Mouse (Mus musculus) forebrain, embryonic 16.5 days (tissue): ENCODE data around the gene Vmn2r7. TPM values are rescaled to one million over a fixed set of nuclear protein-coding genes. Genes with fewer than 3 reads are reported as not detected.
"Not testable (repeated sequence)": the region's sequence is repeated elsewhere in the genome, so short reads cannot be mapped to it uniquely, and the experiment has no call there.

ENCODE experiments used
- ATAC-seq: fragments of 200-750 bp; cut with Nextera tagmentation; 2 replicates; pipeline ENCODE4 v1.8.0; 2017; ENCODE audit warnings: mild to moderate bottlenecking, moderate library complexity
- H3K27ac ChIP-seq: fragments of 300-500 bp; sonication (generic); 2 replicates; pipeline ENCODE4 v1.5.1; 2014; ENCODE audit warnings: low read length, control low read depth
- H3K27me3 ChIP-seq: fragments of 300-500 bp; sonication (generic); replicated peaks from 2 replicates; pipeline ENCODE4 v1.6.1; 2014; ENCODE audit warnings: low read length; ENCODE audit not compliant: control insufficient read depth, insufficient read depth
- H3K36me3 ChIP-seq: fragments of 300-500 bp; sonication (generic); 2 replicates; pipeline ENCODE4 v1.6.1; 2014; ENCODE audit not compliant: control insufficient read depth, insufficient read depth
- H3K4me1 ChIP-seq: fragments of 300-500 bp; sonication (generic); replicated peaks from 2 replicates; pipeline ENCODE4 v1.6.1; 2014; ENCODE audit warnings: low read length; ENCODE audit not compliant: control insufficient read depth, insufficient read depth
- H3K4me2 ChIP-seq: fragments of 300-500 bp; sonication (generic); 2 replicates; pipeline ENCODE4 v1.6.1; 2014; ENCODE audit warnings: mild to moderate bottlenecking, low read length, control low read depth
- H3K4me3 ChIP-seq: fragments of 300-500 bp; sonication (generic); replicated peaks from 2 replicates; pipeline ENCODE4 v1.5.1; 2014; ENCODE audit warnings: mild to moderate bottlenecking, low read length, control low read depth
- H3K9ac ChIP-seq: fragments of 300-500 bp; sonication (generic); replicated peaks from 2 replicates; pipeline ENCODE4 v1.6.1; 2014; ENCODE audit warnings: low read depth, low read length, control low read depth
- H3K9me3 ChIP-seq: fragments of 300-500 bp; sonication (generic); 2 replicates; pipeline ENCODE4 v1.6.1; 2016; ENCODE audit warnings: low read length; ENCODE audit not compliant: control insufficient read depth
- WGBS: fragments of 180-500 bp; shearing (Covaris S2); extraction: QIAGEN DNeasy Blood & Tissue Kit; methylation state at CpG from one replicate; pipeline ENCODE4 v1.1.7; 2014; 5-methylcytosine and 5-hydroxymethylcytosine counted together
- polyA plus RNA-seq: library from polyadenylated mRNA; unstranded; fragments of >200 nt; fragmentation: Nextera tagmentation; extraction: Ambion mirVana; gene quantifications from 2 replicates; pipeline ENCODE4 v1.2.1, GENCODE M21; 2015

Gene Vmn2r7
- polyA plus RNA-seq, 1 experiment from 2014 or later = not detected

DNA sequence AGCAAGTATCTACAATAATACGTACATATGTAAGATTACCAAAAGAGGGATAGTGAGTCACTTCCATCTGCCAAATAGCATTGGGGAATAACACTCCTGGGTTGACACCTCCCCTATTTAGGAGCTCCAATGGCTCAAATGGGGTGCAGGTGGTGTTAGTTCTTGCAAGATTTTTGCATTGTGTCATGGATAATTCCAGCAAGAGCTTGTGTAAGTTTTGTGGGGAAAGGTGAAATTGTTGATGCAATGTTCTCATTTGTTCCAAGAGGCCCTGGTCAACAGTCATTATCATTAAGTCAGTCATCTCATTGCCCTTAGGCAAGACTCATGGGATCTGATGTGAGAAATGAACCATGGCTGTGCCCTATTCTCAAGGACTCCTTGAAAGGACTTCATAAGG lies 61.7 kb downstream of the Vmn2r7 start:
- Histone ChIP-seq H3K9me3 (no peaks in the 10 kb centered on the region), H3K4me3 (no peak overlapping the region), H3K4me1 (no peaks in the 10 kb centered on the region), H3K4me2 (no peak overlapping the region), H3K27me3 (no peaks in the 10 kb centered on the region), H3K36me3 (no peaks in the 10 kb centered on the region), H3K9ac (no peak overlapping the region), H3K27ac (no peak overlapping the region)
- 88% methylated on average over 1 of the region's 1 CpGs for WGBS
- no peak for ATAC-seq

DNA sequence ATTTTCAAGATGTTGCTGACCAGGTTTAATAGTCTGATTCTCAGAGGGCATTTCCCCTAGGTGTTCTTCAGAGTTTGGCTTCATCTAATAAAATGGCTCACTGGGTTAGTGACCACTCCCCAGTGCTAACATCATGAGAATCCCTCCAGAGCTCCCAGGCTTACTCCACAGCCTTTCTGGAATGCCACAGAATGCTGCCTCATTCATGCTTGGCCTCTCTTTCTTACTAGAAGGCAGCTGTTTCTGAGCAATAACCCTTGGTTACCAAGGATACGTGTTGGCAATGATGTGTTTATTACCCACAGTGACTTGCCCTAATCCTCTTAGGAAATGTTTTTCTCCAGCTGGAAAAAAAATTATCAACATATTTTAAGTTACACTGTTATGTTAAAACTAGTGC lies 72.4 kb downstream of the Vmn2r7 start:
- no peak overlapping the region for H3K27ac ChIP-seq
- WGBS = 54% methylated on average over 1 of the region's 1 CpGs
- ATAC-seq = no peak
- H3K9ac ChIP-seq = no peak overlapping the region
- H3K9me3 ChIP-seq = no peaks in the 10 kb centered on the region
- H3K27me3 ChIP-seq = no peaks in the 10 kb centered on the region
- no peaks in the 10 kb centered on the region for H3K36me3 ChIP-seq
- H3K4me3 ChIP-seq = no peak overlapping the region
- H3K4me1 ChIP-seq = no peaks in the 10 kb centered on the region
- no peak overlapping the region for H3K4me2 ChIP-seq

DNA sequence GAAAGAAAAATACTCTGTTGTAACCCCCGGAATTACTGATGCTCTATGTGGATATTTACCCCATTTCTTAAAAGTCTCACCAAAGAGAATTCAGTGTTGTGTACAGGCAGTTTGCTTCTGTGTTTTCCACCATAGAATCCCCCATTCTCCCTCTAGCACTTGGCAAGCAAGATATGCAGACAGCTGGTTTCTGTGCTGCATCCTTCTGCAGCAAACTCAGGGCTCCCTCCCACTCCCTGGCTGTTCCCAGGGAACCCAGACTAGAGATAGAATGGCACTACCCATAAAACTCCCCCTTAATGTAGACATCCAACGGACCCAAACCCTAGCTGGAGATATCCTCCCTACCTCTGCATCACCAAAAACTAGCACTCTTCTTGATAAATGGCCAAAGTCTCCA lies 88.4 kb downstream of the Vmn2r7 start:
- no peaks in the 10 kb centered on the region for H3K4me1 ChIP-seq
- H3K27ac ChIP-seq = no peak overlapping the region
- no peak overlapping the region for H3K4me2 ChIP-seq
- no peak overlapping the region for H3K9ac ChIP-seq
- 86% methylated on average over 2 of the region's 2 CpGs for WGBS
- ATAC-seq = no peak
- no peaks in the 10 kb centered on the region for H3K9me3 ChIP-seq
- H3K27me3 ChIP-seq = no peaks in the 10 kb centered on the region
- H3K36me3 ChIP-seq = no peaks in the 10 kb centered on the region
- no peak overlapping the region for H3K4me3 ChIP-seq

DNA sequence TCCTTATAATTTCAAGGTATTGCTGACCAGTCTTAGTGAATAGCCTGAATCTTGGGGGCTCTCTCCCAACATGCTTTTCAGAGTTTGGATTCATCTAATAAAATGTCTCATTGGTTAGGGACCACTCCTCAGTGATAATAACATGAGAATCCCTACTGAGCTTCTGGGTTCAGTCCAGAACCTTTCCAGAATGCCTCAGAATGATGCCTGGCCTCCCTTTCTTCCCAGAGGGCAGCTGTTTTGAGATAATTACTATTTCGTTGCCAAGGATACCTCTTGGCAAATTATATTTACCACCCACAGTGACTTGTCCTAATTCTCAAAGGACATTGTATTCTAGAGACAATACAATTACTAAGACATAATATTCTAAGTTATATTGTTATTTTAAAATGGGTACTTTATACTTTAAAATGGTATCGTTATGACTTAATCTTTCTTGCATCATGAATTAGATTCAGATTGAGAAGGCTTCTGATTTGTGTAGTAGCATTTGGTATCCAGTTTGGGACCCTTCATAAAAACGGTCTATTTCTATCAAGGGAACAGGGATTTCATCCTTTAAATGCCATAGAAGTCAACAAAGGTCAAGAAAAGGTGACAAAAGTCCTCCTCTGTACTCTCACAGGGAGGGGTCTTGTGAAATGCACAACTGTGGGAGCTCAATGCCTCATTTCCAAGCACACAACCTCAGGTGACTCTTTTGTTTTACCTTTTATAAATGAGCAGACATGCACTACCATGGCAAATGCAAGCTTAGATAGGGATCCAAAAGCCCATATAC lies 117.2 kb downstream of the Vmn2r7 start:
- not testable (repeated sequence) for H3K4me3 ChIP-seq, H3K4me1 ChIP-seq, H3K36me3 ChIP-seq, H3K27me3 ChIP-seq, H3K4me2 ChIP-seq, H3K9me3 ChIP-seq, H3K27ac ChIP-seq, ATAC-seq, H3K9ac ChIP-seq
- 52% methylated on average over 3 of the region's 3 CpGs for WGBS

DNA sequence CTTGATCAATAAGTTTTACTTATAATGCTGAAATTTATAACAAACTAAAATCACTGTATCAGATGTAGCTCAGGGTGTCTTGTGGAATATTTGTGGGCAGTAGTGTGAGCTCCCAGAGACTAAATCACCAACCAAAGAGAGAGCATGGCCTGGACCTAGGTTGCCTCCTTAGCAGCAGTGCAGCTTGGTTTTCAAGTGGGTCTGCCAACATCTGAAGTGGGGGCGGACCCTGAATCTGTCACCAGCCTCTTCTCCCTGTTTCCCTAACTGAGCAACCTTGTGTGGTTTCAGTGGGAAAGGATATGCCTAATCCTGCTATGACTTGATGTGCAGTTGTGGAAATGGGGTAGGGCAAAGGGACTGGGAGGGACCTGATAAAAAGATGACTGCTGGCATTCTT lies 118.8 kb downstream of the Vmn2r7 start:
- not testable (repeated sequence) for H3K4me2 ChIP-seq, H3K27ac ChIP-seq, H3K9ac ChIP-seq, H3K4me3 ChIP-seq, H3K4me1 ChIP-seq, H3K9me3 ChIP-seq, H3K36me3 ChIP-seq, H3K27me3 ChIP-seq, ATAC-seq
- whole genome bisulfite sequencing = 94% methylated on average over 1 of the region's 1 CpGs

DNA sequence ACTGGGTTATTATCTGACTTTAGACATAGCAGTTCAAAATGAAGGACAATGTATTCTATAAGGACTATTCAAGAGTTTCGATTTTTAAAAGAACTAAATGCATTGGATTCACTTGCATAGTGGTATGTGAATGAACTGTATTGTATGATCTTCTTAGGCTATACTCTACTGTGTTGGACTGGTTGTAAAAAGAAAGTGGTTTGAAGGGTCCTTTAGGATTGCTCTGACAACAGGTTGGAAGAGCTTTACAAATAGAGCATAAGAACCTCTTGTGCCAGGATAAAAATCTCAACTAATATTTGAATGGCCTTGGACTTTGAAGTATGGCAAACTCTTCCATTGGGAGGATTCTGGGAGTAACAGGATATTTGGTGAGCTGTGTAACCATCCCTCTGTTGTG lies 168.5 kb downstream of the Vmn2r7 start:
- not testable (repeated sequence) for H3K27me3 ChIP-seq, H3K9ac ChIP-seq, H3K27ac ChIP-seq, H3K4me1 ChIP-seq, ATAC-seq, H3K4me3 ChIP-seq, H3K4me2 ChIP-seq, H3K9me3 ChIP-seq, H3K36me3 ChIP-seq
- WGBS = 91% methylated on average over 1 of the region's 1 CpGs
